Mouse (Mus musculus): Measurements from ENCODE around the gene Ints1. TPM values are rescaled to one million over a fixed set of nuclear protein-coding genes. Genes with fewer than 3 reads are reported as not detected.

Gene Ints1
- 10 to 100 TPM; 27.4 to 31.2 TPM for total RNA-seq (2021)
- long read RNA-seq, experiment 1, partial matches to known transcripts = 4 of 6 reads
- long read RNA-seq, experiment 1, other reads (novel, unspliced or antisense) = 2 of 6 reads
- long read RNA-seq, experiment 2, partial matches to known transcripts = 10 of 11 reads
- long read RNA-seq, experiment 2, other reads (novel, unspliced or antisense) = 1 of 11 reads

DNA sequence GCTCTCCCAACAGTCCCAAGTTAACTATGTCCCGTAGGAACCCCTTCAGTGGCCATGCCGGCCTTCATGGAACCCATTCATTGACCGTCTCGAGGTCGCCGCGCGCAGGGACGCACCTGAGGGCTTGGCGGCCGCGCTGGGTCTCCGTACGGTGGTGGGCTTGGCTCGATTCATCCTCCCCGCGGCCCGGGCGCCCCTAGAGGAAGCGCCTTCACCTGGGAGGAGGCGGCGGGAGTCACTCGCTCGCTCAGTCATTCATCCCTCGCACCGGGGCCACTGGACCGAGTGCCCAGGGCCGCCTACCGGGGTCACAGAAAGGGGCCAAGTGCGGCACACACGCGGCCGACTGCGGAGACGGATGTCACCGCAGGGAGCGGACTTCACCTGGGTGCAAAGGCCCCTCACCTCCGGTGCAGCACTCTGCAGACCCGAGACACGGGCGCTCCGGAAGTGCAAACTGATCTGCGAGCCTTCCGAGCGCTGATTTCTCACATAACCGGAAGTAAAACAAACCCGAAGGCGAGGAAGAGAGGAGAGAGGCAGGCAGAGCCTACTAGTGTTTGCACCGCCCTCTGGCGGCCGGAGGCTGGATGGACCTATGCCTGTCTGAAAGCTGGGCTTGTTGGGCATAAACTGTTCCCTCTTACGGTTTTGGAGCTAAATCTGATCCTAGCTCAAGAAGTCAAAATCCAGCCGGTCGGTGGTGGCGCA, at the start of gene Ints1:
TSS of gene Ints1 (minus strand) at position 459 of the 711 bp plus-strand sequence.
- intact Hi-C loops (cut with DNase I) = no loop called here
- peak; percentile 92 to 95 for DNase-seq

GRCm38 (mm10) chr5:139824531-139824930, 49.1 kb upstream of the Ints1 start:
- DNase-seq = no peak
- intact Hi-C loops (cut with DNase I) = no loop called here

DNA sequence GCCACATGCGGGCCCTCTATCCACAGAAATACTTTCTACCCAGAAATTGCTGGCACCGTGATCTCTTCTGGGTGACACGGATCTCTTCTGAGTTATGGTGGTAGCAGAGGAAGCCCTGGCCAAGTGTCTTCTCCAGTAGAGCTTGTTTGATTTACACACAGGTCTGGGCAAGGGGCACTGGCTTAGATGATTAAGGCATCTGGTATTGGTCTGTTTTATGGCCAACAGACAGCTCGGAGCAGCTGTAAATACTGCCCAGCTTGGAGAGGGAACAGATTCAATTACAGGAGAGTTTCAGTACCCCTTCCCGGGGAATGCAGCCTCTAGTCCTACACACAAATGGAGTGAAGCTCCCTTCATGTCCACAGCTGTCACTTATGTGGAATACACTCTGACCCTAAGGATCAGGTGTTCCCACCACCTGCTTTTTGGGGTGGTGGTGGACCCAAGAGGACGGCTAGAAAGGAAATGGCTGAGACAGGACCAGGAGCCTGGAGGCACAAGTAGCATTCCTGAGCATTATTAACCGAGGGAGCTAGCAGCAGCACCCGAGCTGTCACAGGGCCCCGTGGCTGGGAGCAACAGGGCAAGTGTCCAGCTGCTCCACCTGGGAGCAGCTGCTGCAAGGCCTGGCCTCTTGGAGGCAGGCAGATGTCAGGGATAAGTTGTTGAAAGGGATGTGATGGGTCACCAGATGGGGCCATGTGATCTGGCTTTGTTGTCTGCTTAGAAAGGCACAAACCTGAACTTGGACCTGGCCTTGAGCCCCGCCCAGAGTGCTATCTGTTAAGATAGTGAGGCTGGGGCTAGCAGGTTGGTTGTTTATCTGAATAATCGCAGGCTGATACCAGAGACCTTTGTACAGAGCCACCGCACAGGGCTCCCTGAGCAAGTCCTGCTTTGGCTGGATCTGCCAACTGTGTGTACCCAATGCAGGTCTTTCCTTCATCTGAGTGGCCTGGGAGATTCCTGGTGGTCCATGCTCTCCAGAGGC, 46.3 kb upstream of the Ints1 start:
- intact Hi-C loops (cut with DNase I) = no loop called here
- DNase-seq = no peak

DNA sequence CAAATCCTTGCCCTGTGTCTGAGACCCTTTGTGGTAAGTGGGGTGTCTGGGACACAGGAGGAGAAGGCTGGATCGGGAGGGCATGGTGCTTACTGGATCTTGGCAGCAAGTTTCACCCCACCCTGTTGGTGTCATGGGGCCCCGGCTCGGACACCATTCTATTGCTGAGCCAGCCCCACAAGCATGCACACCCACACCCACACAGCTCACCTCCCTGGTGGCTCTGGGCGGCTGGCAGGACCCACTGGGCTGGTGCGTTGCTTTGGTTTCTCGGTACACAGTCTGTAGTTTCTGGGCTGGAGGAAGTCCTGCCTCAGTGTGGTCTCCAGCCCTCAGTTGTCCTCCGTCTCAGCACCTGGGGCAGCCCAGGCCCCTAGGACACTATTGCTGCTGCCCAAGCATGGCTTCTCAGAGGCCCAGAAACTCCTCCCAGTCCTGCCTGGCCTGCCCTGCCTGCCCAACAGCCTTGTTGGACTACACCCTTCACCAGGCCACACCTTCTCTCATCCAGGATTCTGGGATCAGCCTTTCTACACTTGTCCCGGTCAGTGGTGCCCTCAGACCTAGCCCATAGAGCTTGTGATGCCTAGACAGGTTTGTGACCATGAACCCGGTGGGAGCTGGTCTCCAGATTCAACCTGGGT, 44.2 kb upstream of the Ints1 start, which contains the start of gene Tmem184a:
TSS of gene Tmem184a (minus strand) at position 380 of the 644 bp plus-strand sequence.
- intact Hi-C loops (cut with DNase I) = loop anchor here (5.0 kb wide), 1 partner anchor 37 kb away; no protein-coding TSS in a partner anchor
- DNase-seq = no peak

DNA sequence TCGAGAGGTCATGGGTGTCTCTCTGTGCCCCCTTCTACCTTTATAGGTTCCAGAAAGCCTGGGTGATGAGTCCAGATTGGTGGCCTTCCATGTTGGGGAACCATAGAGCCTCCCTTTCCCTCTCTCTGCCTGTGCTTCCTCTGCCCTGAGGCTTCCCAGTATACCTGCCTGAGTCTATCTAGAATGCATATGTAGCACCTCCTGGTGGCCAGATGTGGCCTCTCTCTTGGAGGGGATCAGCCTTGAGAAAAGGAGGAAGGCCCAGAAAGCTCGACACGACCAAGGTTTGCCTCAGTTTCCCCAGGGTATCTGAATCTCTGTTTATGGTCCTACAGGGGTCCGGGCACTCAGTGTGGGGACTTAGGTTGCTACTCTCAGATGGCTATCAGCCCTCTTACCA, 43.3 kb upstream of the Ints1 start:
- intact Hi-C loops (cut with DNase I) = loop anchor here (5.0 kb wide), 1 partner anchor 36 kb away; no protein-coding TSS in a partner anchor
- DNase-seq = no peak

DNA sequence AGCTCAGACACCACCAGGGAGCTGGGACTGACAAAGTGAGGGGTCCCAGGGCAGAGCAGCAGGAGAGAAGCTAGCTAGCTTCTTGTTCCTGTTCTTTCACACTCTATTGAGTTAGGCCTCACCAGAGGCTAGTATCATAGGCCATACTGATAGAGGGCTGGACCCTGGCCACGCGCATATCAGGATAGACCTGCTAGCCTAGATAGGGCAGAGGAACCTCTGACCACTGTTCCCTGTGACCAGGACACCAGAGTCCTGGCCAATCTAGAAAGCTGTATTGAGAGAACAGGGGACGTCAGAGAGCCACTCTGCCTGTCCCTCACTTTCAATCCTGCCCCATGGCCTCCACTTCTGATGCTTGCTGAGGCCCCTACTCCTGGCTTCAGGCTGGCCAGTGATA, 42.6 kb upstream of the Ints1 start:
- intact Hi-C loops (cut with DNase I) = loop anchor here (5.0 kb wide), 1 partner anchor 36 kb away; no protein-coding TSS in a partner anchor
- no peak for DNase-seq

- intact Hi-C loops (cut with DNase I) = loop anchor here (5.0 kb wide), 1 partner anchor 35 kb away; no protein-coding TSS in a partner anchor
- no peak for DNase-seq
Measured at GRCm38 (mm10) chr5:139817292-139817691, 41.8 kb upstream of the Ints1 start.

DNA sequence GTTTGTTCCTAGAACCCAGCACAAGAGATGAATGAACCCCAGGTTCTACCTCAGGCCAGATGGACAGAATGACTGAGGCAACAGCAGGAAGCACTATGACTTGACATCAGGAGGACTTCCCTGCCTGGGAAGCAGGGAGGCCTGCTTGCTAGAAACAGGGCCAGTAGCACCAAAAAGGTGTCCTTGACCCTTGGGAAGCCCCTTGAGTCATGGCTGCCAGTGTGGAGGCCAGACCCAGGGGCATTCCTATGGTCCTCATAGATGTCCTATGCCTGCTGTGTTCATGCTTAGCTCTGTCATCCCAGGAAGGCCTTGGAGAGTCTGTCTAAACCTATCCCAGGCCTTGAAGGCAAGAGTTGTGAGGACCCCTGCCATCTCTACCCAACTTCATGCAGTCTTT, 41.0 kb upstream of the Ints1 start:
- intact Hi-C loops (cut with DNase I) = loop anchor here (5.0 kb wide), 1 partner anchor 34 kb away; no protein-coding TSS in a partner anchor
- DNase-seq = no peak

DNA sequence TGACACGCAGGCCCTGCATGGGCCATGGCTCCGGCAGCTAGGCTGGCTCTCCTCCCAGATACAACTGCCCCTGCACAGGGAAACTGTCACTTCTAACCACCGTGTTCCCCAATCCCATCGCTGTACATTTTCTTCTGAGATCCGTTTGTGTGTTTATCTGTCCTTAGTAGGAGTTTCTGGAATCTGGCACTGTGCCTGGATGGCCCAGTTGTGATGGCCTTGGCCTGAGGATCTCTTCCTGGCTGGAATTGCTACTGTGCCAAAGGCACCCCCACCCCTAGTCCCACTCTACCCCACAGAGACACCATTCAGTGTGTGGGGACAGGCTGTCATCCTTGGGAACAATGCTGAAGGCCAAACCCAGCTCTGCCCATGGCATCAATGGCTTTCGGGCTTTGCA, 40.5 kb upstream of the Ints1 start:
- no peak for DNase-seq
- intact Hi-C loops (cut with DNase I) = loop anchor here (5.0 kb wide), 1 partner anchor 34 kb away; no protein-coding TSS in a partner anchor

- intact Hi-C loops (cut with DNase I) = no loop called here
- DNase-seq = no peak
Measured at GRCm38 (mm10) chr5:139813963-139814381, 38.5 kb upstream of the Ints1 start.

DNA sequence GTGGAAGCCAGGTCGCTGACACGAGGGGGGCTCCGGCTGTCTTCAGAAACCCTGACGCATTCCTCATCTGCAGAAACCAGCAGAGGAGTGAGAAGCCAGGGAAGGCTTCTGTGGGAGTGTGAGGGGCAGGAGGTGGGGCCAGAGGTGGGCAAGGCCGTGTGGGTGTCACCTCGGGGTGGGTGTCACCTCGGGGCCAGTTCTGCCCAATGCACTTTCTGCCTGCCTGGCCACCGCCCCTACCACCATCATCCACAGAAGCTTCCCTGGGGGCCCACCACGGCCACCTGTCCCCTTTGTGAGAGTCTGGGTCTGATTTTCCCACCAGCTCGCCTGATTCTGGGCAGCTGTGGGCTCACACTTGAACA, 37.6 kb upstream of the Ints1 start:
- DNase-seq = no peak
- intact Hi-C loops (cut with DNase I) = no loop called here

- intact Hi-C loops (cut with DNase I) = no loop called here
Measured at GRCm38 (mm10) chr5:139812398-139813125, 37.1 kb upstream of the Ints1 start.

GRCm38 (mm10) chr5:139811677-139812397, 36.4 kb upstream of the Ints1 start:
- intact Hi-C loops (cut with DNase I) = no loop called here
- no peak for DNase-seq

More at GRCm38 (mm10) chr5:139812398-139813125, 37.1 kb upstream of the Ints1 start:
- no peak for DNase-seq

- no peak for DNase-seq
- intact Hi-C loops (cut with DNase I) = no loop called here
Measured at GRCm38 (mm10) chr5:139809397-139809796, 33.9 kb upstream of the Ints1 start.

DNA sequence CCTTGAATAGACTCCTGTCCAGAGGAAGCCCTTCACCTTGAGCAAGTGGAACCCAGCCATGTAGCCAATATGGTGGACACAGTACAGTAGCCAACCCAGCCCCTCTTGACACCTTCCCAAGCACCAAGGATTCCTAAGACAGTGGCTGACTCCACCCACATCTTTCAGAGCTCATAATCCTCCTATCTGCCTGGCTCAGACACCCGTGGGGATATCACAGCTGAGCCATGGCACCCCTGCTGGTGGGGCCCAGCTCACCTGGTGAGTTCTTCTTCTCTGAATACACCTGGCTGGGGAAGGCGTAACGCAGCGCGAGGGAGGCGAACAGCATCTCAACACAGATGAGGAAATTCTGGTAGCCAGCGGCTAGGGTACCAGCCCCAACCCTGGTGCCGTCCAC, 30.4 kb upstream of the Ints1 start:
- intact Hi-C loops (cut with DNase I) = no loop called here

DNA sequence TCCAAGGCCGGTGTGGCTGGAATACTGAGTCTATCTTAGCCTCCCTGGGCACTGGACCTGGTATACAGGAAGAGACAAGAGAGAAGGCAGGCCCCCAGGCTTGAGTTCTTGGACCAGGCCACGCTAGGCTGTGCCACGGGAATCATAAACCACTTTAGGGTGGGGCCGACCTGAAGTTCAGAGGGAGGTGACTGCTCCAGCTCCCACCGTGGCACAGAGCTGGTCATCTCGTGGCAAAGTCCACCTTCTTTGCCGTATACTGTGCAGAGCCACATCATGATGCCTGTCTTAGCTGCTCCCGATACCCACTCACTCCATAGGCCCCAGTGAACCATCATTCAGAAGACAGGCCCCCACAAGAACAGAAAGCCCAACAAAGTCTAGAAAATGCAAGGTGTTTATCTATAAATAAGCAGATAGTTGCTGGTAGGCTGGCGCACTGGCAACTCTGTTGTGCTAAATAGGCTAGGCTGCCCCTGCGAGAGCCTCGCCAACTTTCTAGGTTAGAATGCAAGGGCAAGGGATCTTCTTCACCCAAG, 29.2 kb upstream of the Ints1 start:
- no peak for DNase-seq
- intact Hi-C loops (cut with DNase I) = no loop called here

More for the DNA sequence above, 30.4 kb upstream of the Ints1 start:
- DNase-seq = no peak

DNA sequence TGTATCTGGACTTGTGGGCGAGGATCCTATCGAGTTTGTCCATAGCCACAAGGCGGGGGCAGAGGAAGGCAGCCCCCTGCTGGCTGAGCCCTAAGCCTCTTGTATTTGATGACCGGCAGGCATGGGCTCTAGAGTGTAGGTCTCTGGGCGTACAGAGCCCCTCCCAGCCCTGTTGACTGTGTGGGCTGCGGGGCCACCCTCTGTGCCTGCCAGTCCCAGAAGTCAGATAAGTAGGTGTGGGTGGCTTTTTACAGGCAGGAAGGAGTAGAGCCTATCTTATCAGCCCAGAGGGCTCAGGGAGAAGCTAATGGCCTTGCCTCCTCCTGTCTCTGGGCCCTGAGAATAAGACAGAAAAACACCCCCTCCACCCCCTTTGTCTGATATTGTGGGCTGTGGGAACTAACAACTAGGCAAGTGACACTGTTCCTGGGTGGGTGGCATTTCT, 28.7 kb upstream of the Ints1 start:
- intact Hi-C loops (cut with DNase I) = no loop called here
- no peak for DNase-seq

GRCm38 (mm10) chr5:139803601-139804102, 28.2 kb upstream of the Ints1 start:
- intact Hi-C loops (cut with DNase I) = no loop called here
- no peak for DNase-seq
